Comparison of ENCODE assay signal across 18 mouse cellular contexts in the genomic region with DNA sequence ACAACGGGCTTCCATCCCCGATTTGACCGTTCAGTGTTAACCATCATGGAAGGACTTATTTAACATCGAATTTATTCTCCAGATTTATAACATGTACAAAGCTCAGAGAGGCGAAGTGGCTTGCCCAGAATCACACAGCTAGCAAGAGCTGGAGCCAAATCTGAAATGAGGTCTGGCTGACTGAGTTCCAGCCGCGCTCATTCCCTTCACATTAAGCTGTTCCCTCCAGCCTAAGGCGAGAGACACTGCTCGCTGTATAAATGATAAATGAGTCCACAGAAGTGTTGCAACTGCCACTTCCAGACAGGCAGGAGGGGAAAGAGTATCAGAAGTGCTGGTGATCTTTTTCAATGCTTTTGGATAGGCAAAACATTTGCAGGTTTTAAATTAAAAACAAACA.
DNase-seq lines count a peak whose midpoint lies in the region; ATAC-seq and TF ChIP-seq lines count a peak whose summit lies in the region.
"Had no signal": no experiment of that assay in that cellular context is flagged by ENCODE, and none has a peak within 500 bp of the region (broad histone marks: within the 10 kb centered on the region; RNA-seq: fewer than 3 reads in every experiment).

No protein-coding gene starts in this region.

- no peak for TF ChIP-seq POLR2A in cerebellum, adult 2 months (IDR thresholded peaks at IDR 0.05; ENCODE audit: borderline replicate concordance, insufficient read depth, low read length)

- peak; percentile 15 to 19 for DNase-seq in cerebellum, adult 2 months
- no peak for DNase-seq in cerebellum, adult 9-10 months
- no peak for DNase-seq in hindbrain, embryonic 11.5 days (ENCODE audit: low spot score)
- DNase-seq in neural tube, embryonic 10.5 days (ENCODE audit: extremely low spot score, low spot score), result no peak
- no peak for DNase-seq in embryo, embryonic 10.5 days (ENCODE audit: low spot score)
- DNase-seq in spleen, postnatal 4 days (ENCODE audit: low spot score in 2 of 2), result no peak
- DNase-seq: gastrocnemius, adult 2 months; heart, adult 18-20 months; kidney, adult 9 months; lung, adult 18-20 months; thymus, postnatal 14 days had no signal

- no peaks in the 10 kb centered on the region for H3K36me3 ChIP-seq in hindbrain, embryonic 11.5 days (ENCODE audit: control insufficient read depth, insufficient read depth, low read length)
- no peaks in the 10 kb centered on the region for H3K36me3 ChIP-seq in hindbrain, embryonic 12.5 days
- H3K36me3 ChIP-seq in neural tube, embryonic 15.5 days, result no peaks in the 10 kb centered on the region
- H3K36me3 ChIP-seq: limb, embryonic 13.5 days had no signal

- H3K9ac ChIP-seq in hindbrain, embryonic 11.5 days (ENCODE audit: low read depth, low read length), result no peak overlapping the region
- no peak overlapping the region for H3K9ac ChIP-seq in hindbrain, embryonic 12.5 days
- no peak overlapping the region for H3K9ac ChIP-seq in neural tube, embryonic 15.5 days (replicated peaks)
- H3K9ac ChIP-seq: limb, embryonic 13.5 days had no signal

- TF ChIP-seq CTCF in cerebellum, adult 2 months (IDR thresholded peaks at IDR 0.05; ENCODE audit: borderline replicate concordance, insufficient read depth, low read depth, low read length), result no peak

- no peaks in the 10 kb centered on the region for H3K4me1 ChIP-seq in cerebellum, adult 2 months (ENCODE audit: control insufficient read depth, insufficient read depth, low read length)
- H3K4me1 ChIP-seq in hindbrain, embryonic 11.5 days (replicated peaks; ENCODE audit: control insufficient read depth, insufficient read depth, low read length), result peaks cover 6% of the 10 kb centered on the region; the same call in 1 of the 2 replicates
- H3K4me1 ChIP-seq in hindbrain, embryonic 12.5 days, result peaks cover 22% of the 10 kb centered on the region
- peaks cover 19% of the 10 kb centered on the region for H3K4me1 ChIP-seq in neural tube, embryonic 15.5 days

- no peaks in the 10 kb centered on the region for H3K27me3 ChIP-seq in cerebellum, adult 2 months (ENCODE audit: control insufficient read depth, insufficient read depth, low read length)
- no peaks in the 10 kb centered on the region for H3K27me3 ChIP-seq in hindbrain, embryonic 11.5 days (ENCODE audit: control insufficient read depth, insufficient read depth, low read length)
- H3K27me3 ChIP-seq in hindbrain, embryonic 12.5 days, result no peaks in the 10 kb centered on the region
- no peaks in the 10 kb centered on the region for H3K27me3 ChIP-seq in neural tube, embryonic 15.5 days (replicated peaks)
- H3K27me3 ChIP-seq: limb, embryonic 13.5 days; Patski had no signal

- ATAC-seq in hindbrain, embryonic 11.5 days (ENCODE audit: low FRiP score), result 0 out of 2 replicates have a peak, but pooled peaks have one; percentile 43
- ATAC-seq in hindbrain, embryonic 12.5 days (ENCODE audit: low FRiP score), result no peak
- ATAC-seq in neural tube, embryonic 15.5 days (ENCODE audit: low FRiP score), result 0 out of 2 replicates have a peak, but pooled peaks have one; percentile 45
- ATAC-seq: Patski had no signal

- H3K9me3 ChIP-seq in hindbrain, embryonic 11.5 days (ENCODE audit: control insufficient read depth, low read length), result no peaks in the 10 kb centered on the region
- no peaks in the 10 kb centered on the region for H3K9me3 ChIP-seq in hindbrain, embryonic 12.5 days (replicated peaks)
- H3K9me3 ChIP-seq in neural tube, embryonic 15.5 days (replicated peaks), result no peaks in the 10 kb centered on the region
- H3K9me3 ChIP-seq: limb, embryonic 13.5 days had no signal

- H3K27ac ChIP-seq in cerebellum, adult 2 months (ENCODE audit: insufficient read depth, low read length), result no peak overlapping the region
- H3K27ac ChIP-seq in hindbrain, embryonic 11.5 days (ENCODE audit: low read depth, low read length), result no peak overlapping the region
- H3K27ac ChIP-seq in hindbrain, embryonic 12.5 days, result no peak overlapping the region
- H3K27ac ChIP-seq in neural tube, embryonic 15.5 days (replicated peaks), result no peak overlapping the region
- H3K27ac ChIP-seq: gastrocnemius, adult 2 months; layer of hippocampus, adult 2 months; limb, embryonic 13.5 days; macrophage; stomach, postnatal 0 days had no signal

- H3K4me2 ChIP-seq in hindbrain, embryonic 11.5 days (replicated peaks; ENCODE audit: low read depth, low read length), result no peak overlapping the region
- H3K4me2 ChIP-seq in hindbrain, embryonic 12.5 days (replicated peaks), result no peak overlapping the region
- H3K4me2 ChIP-seq in neural tube, embryonic 15.5 days, result no peak overlapping the region
- H3K4me2 ChIP-seq: limb, embryonic 13.5 days had no signal

- 24% methylated on average over 9 of the region's 9 CpGs for whole genome bisulfite sequencing in cerebellum, adult 2 months
- 64% methylated on average over 9 of the region's 9 CpGs for WGBS in hindbrain, embryonic 11.5 days
- 55% methylated on average over 9 of the region's 9 CpGs for WGBS in hindbrain, embryonic 12.5 days
- WGBS in neural tube, embryonic 15.5 days, result 47% methylated on average over 9 of the region's 9 CpGs

- no peak overlapping the region for H3K4me3 ChIP-seq in cerebellum, adult 2 months (replicated peaks; ENCODE audit: insufficient read depth, low read depth, low read length)
- H3K4me3 ChIP-seq in hindbrain, embryonic 11.5 days (ENCODE audit: low read depth, low read length), result no peak overlapping the region
- H3K4me3 ChIP-seq in hindbrain, embryonic 12.5 days, result no peak overlapping the region
- H3K4me3 ChIP-seq in neural tube, embryonic 15.5 days (replicated peaks), result no peak overlapping the region
- H3K4me3 ChIP-seq: gastrocnemius, adult 2 months; layer of hippocampus, adult 2 months; limb, embryonic 13.5 days had no signal

Comparison
In these comparisons a context has a peak if more than half of its experiments do, and no peak if none do; other contexts are left out.
1. DNase-seq: peak in cerebellum, adult 2 months (2 of 2); none in cerebellum, adult 9-10 months (single experiment), hindbrain, embryonic 11.5 days (single experiment), neural tube, embryonic 10.5 days (single experiment), embryo, embryonic 10.5 days (single experiment) and spleen, postnatal 4 days (0 of 2).